Mouse (Mus musculus) retina, postnatal 7 days (tissue): Measurements from ENCODE around the gene Otol1.

Experiments
- DNase-seq: peaks from one replicate; pipeline ENCODE4 v3.0.0-alpha.2; 2012; ENCODE audit warnings: low read depth, low spot score

Otol1 gene

GRCm38 (mm10) chr3:70007313-70007712 lies at the start of gene Otol1:
Gene Otol1 (plus strand): TSS chr3:70007613.
- DNase-seq = no peak

GRCm38 (mm10) chr3:69962187-69962586 lies 45.2 kb upstream of the Otol1 start:
- no peak for DNase-seq

- DNase-seq = no peak
Observed at GRCm38 (mm10) chr3:69971482-69972097, 35.8 kb upstream of the Otol1 start.

- DNase-seq = no peak
Observed at GRCm38 (mm10) chr3:69978092-69978491, 29.3 kb upstream of the Otol1 start.

DNA sequence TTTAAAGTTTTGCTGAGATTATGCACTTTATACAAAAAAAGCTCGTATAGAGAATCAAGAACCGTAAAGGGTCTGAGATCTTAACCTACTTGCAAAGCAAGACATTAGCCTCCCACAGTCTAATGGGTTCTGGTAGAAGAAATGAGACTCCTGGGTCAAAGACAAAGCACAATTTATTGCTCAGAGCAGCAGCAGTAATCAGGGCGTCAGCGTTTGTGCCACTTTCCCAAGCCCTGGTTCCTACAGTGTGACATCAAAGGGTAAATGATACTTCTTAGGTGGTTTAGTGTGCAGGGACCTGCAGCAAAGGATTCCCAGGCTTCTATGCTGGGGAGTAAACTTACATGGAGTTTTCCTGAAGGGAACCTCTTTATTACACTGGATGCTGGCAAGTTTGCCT lies 13.6 kb upstream of the Otol1 start:
- no peak for DNase-seq

DNA sequence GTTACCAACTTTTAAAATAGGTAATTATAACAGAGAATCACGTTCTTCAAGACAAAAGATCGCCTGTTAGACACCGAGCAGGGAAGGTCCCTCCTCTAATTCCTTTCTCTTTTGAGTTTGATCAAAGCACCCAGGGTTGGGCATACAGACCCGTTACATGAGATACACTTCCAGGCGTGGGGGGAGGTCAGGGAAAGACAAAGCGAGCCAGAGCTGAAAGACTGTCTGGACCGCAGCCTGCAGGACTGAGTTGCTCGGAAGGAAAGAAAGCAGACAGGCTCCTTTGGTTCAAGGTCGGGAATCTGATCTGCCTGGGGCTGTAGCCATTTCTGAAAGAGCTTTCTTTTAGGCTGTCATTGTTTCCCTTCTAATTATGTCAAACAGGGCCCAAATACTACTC lies 5.9 kb upstream of the Otol1 start:
- no peak for DNase-seq

DNA sequence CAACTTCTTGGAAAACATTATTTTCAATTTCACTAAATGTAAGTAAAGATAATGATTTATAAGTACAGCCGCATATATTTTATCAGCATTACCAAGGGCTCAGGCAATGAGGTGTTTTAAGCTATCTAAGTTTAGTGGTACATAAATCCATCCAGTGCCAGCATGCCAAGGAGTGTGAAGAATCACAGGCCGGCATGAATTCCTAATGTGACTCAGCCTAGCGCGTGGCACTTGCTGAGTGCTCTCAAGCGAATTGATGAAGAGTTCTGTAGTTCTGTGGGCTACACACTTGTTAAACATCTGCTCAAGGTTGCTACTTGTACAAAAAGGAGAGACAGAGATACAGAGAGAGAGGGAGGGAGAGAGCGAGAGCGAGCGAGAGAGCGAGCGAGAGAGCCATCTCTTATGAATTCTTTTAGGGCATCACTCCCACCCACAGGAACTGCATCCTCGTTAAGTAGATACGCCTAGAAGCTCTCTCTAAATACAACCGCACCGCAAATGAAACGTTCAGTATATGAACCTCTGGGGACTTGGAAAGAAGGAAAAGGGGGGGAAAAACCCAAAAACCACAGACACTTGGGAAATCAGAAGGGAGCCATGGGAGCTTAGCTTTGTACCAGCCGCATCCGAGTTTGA lies 4.2 kb upstream of the Otol1 start:
- no peak for DNase-seq

DNA sequence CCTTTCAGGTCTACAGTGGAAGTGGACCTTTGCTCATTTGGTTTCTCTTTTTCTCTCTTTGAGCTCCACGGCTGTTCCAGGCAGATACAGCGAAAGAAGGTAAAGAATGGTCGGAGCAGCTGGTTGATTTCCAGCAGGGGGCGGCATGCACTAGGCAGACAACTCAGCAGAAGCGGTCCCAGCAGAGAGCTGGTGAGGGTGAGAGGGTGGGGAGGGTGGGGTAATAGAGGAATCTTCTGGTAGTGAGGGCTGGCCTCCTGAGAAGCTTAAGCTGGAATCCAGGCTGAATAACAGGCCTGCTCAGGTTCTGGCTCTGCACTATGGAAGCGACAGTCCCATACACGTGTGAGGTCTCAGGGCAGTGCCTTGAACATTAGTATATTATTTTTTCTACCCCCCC lies 3.5 kb upstream of the Otol1 start:
- no peak for DNase-seq

- DNase-seq = no peak
Observed at GRCm38 (mm10) chr3:70004379-70004778, 3.0 kb upstream of the Otol1 start.

- DNase-seq = no peak
Observed at GRCm38 (mm10) chr3:70012641-70013040, 5.2 kb downstream of the Otol1 start.

GRCm38 (mm10) chr3:70026605-70027004 lies 19.2 kb downstream of the Otol1 start:
- no peak for DNase-seq

- no peak for DNase-seq
Observed at GRCm38 (mm10) chr3:70029260-70029659, 21.8 kb downstream of the Otol1 start.

DNA sequence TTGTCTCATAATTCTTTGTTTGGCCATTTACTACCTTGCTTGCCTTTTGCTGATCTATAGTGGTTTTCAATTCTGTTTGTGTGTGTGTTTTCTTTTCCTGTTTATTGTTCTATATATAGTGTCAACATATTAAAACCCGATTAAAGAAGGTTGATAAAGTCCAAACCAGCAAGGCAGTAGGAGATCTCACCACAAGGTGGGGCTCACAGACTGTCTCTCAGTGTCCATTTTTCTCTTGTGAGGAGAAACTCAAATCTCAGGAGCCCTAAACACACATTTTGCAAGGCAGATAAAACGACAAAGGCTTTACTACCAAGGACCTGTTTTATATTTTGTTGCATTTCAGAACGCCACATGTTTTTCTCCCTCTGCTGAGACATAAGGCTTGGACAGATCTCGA lies 28.2 kb downstream of the Otol1 start:
- DNase-seq = no peak
